Mouse (Mus musculus) monocyte, adult 5-6 weeks (primary cell): ENCODE results near the gene Dnajc16. TPM values are rescaled to one million over a fixed set of nuclear protein-coding genes. Genes with fewer than 3 reads are reported as not detected.
A peak's percentile ranks its signal among the peaks of the same experiment; 100 is the strongest.

ENCODE experiments used
- ATAC-seq: fragments of 153-309, 156-312 bp; replicated peaks from 2 replicates; pipeline ENCODE4 v1.8.0; 2017; ENCODE audit warnings: mild to moderate bottlenecking; ENCODE audit not compliant: low TSS enrichment, insufficient number of reproducible peaks, severe bottlenecking, poor library complexity, low FRiP score
- total RNA-seq: library from RNA; stranded (forward); fragments of 200-1000, 200-491, 200-594 nt; gene quantifications from 3 replicates; pipeline ENCODE4 v1.2.3, GENCODE M21; 2017

Gene Dnajc16
- 5.1 to 7.6 TPM (median 6.4 TPM) in 3 replicates for total RNA-seq

- peak; percentile 87 for ATAC-seq
Observed at GRCm38 (mm10) chr4:141790524-141790990, at the start of gene Dnajc16. TSS of gene Dnajc16 (minus strand) at chr4:141790931.

GRCm38 (mm10) chr4:141834536-141835095 lies 43.9 kb upstream of the Dnajc16 start:
- ATAC-seq: no peak

- no peak for ATAC-seq
Observed at GRCm38 (mm10) chr4:141833911-141834310, 43.2 kb upstream of the Dnajc16 start.

GRCm38 (mm10) chr4:141831361-141831760 lies 40.6 kb upstream of the Dnajc16 start:
- ATAC-seq: no peak

- no peak for ATAC-seq
Observed at GRCm38 (mm10) chr4:141830381-141830780, 39.6 kb upstream of the Dnajc16 start.

- ATAC-seq: no peak
Observed at GRCm38 (mm10) chr4:141828177-141828576, 37.4 kb upstream of the Dnajc16 start.

GRCm38 (mm10) chr4:141827401-141827800 lies 36.7 kb upstream of the Dnajc16 start:
- ATAC-seq: no peak

- no peak for ATAC-seq
Observed at GRCm38 (mm10) chr4:141826060-141826459, 35.3 kb upstream of the Dnajc16 start, which contains the start of gene Cela2a. TSS of gene Cela2a (minus strand) at chr4:141826160.

- ATAC-seq: 0 out of 2 replicates have a peak, but pooled peaks have one; percentile 24
Observed at GRCm38 (mm10) chr4:141822979-141823378, 32.2 kb upstream of the Dnajc16 start.

GRCm38 (mm10) chr4:141822089-141822488 lies 31.4 kb upstream of the Dnajc16 start:
- ATAC-seq: no peak

- ATAC-seq: no peak
Observed at GRCm38 (mm10) chr4:141821178-141821577, 30.4 kb upstream of the Dnajc16 start.

- ATAC-seq: no peak
Observed at GRCm38 (mm10) chr4:141819316-141819715, 28.6 kb upstream of the Dnajc16 start.

- no peak for ATAC-seq
Observed at GRCm38 (mm10) chr4:141818861-141819260, 28.1 kb upstream of the Dnajc16 start.

GRCm38 (mm10) chr4:141817706-141818105 lies 27.0 kb upstream of the Dnajc16 start:
- ATAC-seq: no peak

GRCm38 (mm10) chr4:141816776-141817655 lies 26.3 kb upstream of the Dnajc16 start:
- no peak for ATAC-seq

- no peak for ATAC-seq
Observed at GRCm38 (mm10) chr4:141816267-141816666, 25.5 kb upstream of the Dnajc16 start.

GRCm38 (mm10) chr4:141811375-141811774 lies 20.6 kb upstream of the Dnajc16 start:
- ATAC-seq: no peak

GRCm38 (mm10) chr4:141810975-141811374 lies 20.2 kb upstream of the Dnajc16 start:
- no peak for ATAC-seq

GRCm38 (mm10) chr4:141809850-141810464 lies 19.2 kb upstream of the Dnajc16 start:
- ATAC-seq: no peak
